Mouse (Mus musculus) E14TG2a.4 (cell line): ENCODE results near the gene Pcsk5.
A peak's percentile ranks its signal among the peaks of the same experiment; 100 is the strongest.

ENCODE experiments used
- H3K27me3 ChIP-seq: 2 replicates; pipeline ENCODE4 v1.6.1; 2014; ENCODE audit warnings: low read length, control low read depth; ENCODE audit not compliant: insufficient read depth
- H3K36me3 ChIP-seq: 2 replicates; pipeline ENCODE4 v1.6.1; 2014; ENCODE audit warnings: low read length, control low read depth; ENCODE audit not compliant: insufficient read depth
- H3K4me1 ChIP-seq: replicated peaks from 2 replicates; pipeline ENCODE4 v1.6.1; 2014; ENCODE audit warnings: low read depth, low read length, control low read depth
- H3K4me3 ChIP-seq: replicated peaks from 2 replicates; pipeline ENCODE4 v1.5.1; 2014; ENCODE audit warnings: mild to moderate bottlenecking, low read length
- H3K9me3 ChIP-seq: 2 replicates; pipeline ENCODE4 v1.6.1; 2014; ENCODE audit warnings: low read length, control low read depth
- CTCF ChIP-seq: conservative IDR thresholded peaks from 2 replicates; pipeline ENCODE4 v1.5.1; 2014; ENCODE audit warnings: low read length
- NANOG ChIP-seq: IDR thresholded peaks from 2 replicates; pipeline ENCODE4 v1.6.1; 2014; ENCODE audit warnings: borderline replicate concordance, low read length, mixed read lengths
- POU5F1 ChIP-seq: IDR thresholded peaks from 2 replicates; pipeline ENCODE4 v1.6.1; 2014; ENCODE audit warnings: low read length, borderline replicate concordance

The Pcsk5 gene

DNA sequence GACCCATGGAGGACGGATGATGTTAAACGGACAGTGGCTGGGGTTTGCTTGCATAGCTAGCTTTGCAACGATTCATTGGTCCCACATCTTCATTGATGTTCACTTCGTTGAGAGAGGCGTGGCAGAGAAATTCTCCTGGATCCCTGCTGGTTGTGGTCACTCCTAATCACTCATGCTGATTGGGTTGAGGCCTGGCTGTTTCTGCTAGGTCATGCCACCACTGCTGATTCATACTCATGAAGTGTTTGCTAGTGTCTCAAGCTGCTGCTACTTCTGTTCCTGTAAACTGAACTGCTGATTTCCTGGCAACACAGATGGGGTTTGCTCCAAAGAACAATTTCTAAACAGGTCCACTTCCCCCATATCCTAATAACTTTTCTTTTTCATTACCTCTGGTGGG lies 430.6 kb downstream of the Pcsk5 start:
- Histone ChIP-seq H3K4me1 (no peaks in the 10 kb centered on the region), H3K36me3 (no peaks in the 10 kb centered on the region), H3K9me3 (no peaks in the 10 kb centered on the region), H3K27me3 (no peaks in the 10 kb centered on the region), H3K4me3 (no peak overlapping the region)
- no peak for TF ChIP-seq CTCF
- no peak for TF ChIP-seq NANOG
- TF ChIP-seq POU5F1, result no peak

DNA sequence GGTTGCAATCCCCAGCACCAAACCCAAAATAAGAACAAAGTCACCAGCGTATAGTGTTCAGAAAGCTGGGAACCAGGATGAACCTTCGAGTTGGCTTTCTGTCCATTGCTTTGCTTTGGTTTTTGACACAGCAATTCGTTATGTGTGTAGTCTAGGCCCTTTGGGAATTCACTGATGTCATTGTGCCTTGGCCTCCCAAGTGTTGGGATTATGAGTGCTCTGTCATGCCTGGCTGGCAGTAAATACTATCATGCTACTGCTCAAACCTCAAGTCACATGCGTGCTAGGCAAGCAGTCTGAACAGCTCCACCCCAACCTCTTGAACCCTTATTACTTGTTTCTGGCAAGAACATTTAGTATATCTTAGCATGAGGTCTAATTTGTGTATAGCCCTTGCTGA lies 434.3 kb downstream of the Pcsk5 start:
- Histone ChIP-seq H3K36me3 (peaks cover 26% of the 10 kb centered on the region), H3K9me3 (no peaks in the 10 kb centered on the region), H3K4me3 (no peak overlapping the region), H3K27me3 (no peaks in the 10 kb centered on the region), H3K4me1 (no peaks in the 10 kb centered on the region)
- TF ChIP-seq CTCF, result no peak
- no peak for TF ChIP-seq POU5F1
- TF ChIP-seq NANOG, result no peak

DNA sequence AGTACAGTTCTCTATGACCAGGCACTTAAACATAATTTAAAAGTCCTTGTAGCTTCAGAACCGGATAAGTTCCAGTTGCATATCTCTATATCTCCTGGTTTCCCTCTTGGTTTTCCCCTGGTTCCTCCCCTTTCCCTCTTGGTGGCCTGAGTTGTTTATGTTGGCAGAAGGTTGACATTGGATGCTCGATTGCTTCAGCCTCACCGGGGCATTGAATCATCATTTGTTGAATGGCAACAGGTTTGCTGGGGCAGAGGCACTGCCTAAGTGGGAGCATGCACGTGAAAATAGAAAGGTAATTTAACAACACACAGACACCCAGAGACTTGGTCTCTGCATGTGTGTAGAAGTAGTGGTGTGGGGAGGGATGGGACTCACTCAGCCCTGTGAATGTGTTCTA lies 436.9 kb downstream of the Pcsk5 start:
- Histone ChIP-seq H3K36me3 (peaks cover 49% of the 10 kb centered on the region), H3K4me3 (no peak overlapping the region), H3K9me3 (no peaks in the 10 kb centered on the region), H3K4me1 (peaks cover 5% of the 10 kb centered on the region), H3K27me3 (no peaks in the 10 kb centered on the region)
- TF ChIP-seq CTCF, result no peak
- no peak for TF ChIP-seq NANOG
- no peak for TF ChIP-seq POU5F1

DNA sequence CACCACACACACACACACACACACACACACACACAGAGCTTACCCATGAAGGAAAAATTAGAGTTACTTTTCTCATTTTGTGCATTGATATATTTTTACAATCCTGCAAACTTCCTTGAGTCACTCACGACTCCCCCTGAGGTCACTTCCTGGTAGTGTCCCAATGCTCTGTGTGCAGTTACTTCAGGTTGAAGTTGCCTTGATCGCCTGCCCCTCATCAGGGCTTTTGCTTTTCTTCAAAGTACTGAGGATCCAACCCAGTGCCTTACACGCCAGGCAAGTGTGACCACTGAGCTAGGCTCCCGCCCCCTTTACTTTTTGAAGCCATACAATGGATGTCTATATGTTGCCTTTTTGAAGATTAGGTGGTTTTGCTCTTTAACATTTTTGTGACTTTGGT lies 437.5 kb downstream of the Pcsk5 start:
- Histone ChIP-seq H3K9me3 (no peaks in the 10 kb centered on the region), H3K36me3 (peaks cover 49% of the 10 kb centered on the region), H3K4me3 (no peak overlapping the region), H3K4me1 (peaks cover 11% of the 10 kb centered on the region), H3K27me3 (no peaks in the 10 kb centered on the region)
- TF ChIP-seq CTCF (no peak), POU5F1 (no peak), NANOG (no peak)

DNA sequence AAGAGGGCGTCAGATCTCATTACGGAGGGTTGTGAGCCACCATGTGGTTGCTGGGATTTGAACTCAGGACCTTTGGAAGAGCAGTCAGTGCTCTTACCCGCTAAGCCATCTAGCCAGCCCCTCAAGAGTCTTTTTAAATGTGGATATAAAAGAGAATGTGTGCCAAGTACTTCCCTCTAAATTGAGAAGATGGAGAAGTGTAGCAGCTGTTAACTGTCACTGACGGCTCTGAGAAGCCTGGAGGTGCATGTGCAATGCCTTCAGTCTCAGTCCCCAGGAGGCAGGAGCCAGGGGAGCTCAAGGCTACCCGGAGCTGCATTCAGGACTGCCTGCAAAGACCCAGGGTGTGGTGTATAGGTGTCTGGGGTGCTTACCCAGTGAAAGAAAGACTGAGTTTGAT lies 439.5 kb downstream of the Pcsk5 start:
- no peak overlapping the region for H3K4me3 ChIP-seq
- peaks cover 49% of the 10 kb centered on the region for H3K36me3 ChIP-seq
- peaks cover 24% of the 10 kb centered on the region for H3K4me1 ChIP-seq
- H3K27me3 ChIP-seq, result peaks cover 4% of the 10 kb centered on the region
- no peak for TF ChIP-seq POU5F1
- TF ChIP-seq CTCF, result no peak
- TF ChIP-seq NANOG, result no peak
- H3K9me3 ChIP-seq, result no peaks in the 10 kb centered on the region

DNA sequence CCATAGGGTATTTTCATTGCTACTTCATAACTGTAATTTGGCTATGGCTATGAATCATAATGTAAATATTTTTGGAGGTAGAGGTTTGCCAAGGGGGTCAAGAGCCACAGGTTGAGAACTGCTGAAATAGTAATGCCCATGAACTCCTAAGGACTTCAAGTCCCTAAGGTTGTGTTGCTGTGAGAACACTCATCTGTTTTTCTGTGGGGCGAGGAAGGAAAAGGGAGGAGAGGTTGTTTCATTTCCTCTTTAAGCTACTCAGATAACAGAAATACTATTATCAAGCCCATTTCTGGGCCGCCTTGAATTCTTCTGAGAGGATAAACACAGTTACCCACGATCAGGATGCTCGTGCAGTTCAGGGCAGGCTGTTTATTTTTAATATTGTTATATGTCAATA lies 440.6 kb downstream of the Pcsk5 start:
- Histone ChIP-seq H3K4me3 (no peak overlapping the region), H3K4me1 (peaks cover 27% of the 10 kb centered on the region), H3K36me3 (peaks cover 49% of the 10 kb centered on the region), H3K27me3 (peaks cover 8% of the 10 kb centered on the region), H3K9me3 (no peaks in the 10 kb centered on the region)
- TF ChIP-seq CTCF, result no peak
- no peak for TF ChIP-seq POU5F1
- TF ChIP-seq NANOG, result no peak

DNA sequence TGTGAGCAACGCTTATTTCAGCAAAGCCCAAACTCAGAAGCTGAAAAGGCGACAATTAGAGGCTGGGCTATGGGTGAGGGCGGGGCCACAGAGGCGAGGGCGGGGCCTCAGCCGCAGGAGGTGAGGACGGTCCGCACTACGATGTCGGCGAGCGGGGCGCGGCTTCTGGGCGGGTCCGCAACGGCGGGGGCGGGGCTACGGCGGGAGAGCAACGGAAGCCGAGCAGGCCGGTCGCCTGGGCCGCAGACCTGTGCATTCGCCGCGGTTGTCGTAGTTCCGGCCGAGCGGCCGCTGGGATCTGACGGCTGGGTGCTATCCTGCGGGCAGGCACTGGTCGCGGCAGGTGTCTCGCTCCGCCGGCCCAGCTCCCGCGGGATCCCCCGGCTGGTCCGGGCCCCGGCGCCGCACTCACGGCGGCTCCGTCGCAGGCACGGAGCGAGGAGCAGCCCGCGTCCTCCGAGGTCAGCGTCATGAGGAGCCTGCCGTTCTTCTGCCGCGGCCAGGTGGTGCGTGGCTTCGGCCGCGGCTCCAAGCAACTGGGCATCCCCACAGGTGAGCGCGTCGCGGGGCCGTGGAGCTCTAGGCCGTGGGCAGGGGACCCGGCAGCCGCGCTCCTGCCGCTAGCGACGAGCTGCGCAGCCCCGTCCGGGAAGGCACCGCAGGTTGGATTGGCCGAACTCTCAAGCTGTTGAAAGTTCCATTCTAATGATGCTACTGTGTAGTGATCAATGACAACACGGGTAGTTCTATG lies 443.4 kb downstream of the Pcsk5 start, which contains the start of gene Rfk:
Gene Rfk, plus strand, starts transcription at position 203 of the 751 bp plus-strand sequence.
- Histone ChIP-seq H3K9me3 (no peaks in the 10 kb centered on the region), H3K27me3 (peaks cover 8% of the 10 kb centered on the region), H3K4me1 (peaks cover 33% of the 10 kb centered on the region), H3K36me3 (peaks cover 31% of the 10 kb centered on the region), H3K4me3 (peak within 1 kb of the TSS; percentile 97)
- TF ChIP-seq CTCF (no peak), NANOG (no peak), POU5F1 (no peak)

DNA sequence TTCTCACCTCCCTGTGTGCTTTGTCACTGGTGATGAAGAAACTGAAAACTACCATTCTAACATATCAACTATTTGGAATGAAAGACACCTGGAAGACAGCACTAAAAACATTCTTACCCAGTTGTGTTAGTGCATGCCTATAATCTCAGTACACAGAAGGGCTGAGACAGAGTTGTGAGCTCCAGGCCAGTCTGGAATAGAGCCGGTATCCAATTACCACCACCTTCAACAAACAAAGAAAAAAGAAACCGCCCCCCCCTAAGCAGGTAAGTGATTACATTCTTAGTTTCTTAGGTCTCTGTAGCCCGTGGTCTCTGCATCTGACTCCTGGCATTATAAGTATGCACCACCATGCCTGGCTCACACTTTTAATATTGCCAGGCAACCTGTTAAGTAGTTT lies 444.6 kb downstream of the Pcsk5 start:
- TF ChIP-seq POU5F1 (no peak), CTCF (no peak), NANOG (no peak)
- H3K9me3 ChIP-seq, result no peaks in the 10 kb centered on the region
- H3K4me1 ChIP-seq, result peaks cover 34% of the 10 kb centered on the region
- no peak overlapping the region for H3K4me3 ChIP-seq
- peaks cover 8% of the 10 kb centered on the region for H3K27me3 ChIP-seq
- peaks cover 19% of the 10 kb centered on the region for H3K36me3 ChIP-seq

DNA sequence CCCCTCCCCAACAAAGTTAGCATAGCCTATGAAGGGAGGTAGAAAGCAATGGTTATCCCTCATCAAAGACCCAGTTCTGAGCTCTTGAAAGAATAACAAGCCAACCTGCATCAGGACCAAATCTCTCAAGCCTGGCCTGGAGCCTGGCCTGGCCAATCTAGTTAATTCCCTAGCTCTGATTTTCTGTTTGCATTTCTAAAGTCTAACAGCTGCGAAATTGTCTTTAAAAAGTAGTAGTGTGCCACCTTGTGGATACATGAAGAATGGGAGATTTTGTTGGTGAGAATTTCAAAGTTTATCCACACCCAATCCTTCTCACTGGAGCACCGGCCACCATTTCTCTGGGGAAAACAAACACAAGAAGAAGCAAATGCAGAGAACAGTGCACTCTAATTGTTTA lies 449.0 kb downstream of the Pcsk5 start:
- no peaks in the 10 kb centered on the region for H3K9me3 ChIP-seq
- no peaks in the 10 kb centered on the region for H3K36me3 ChIP-seq
- TF ChIP-seq NANOG, result no peak
- peak; percentile 55 for TF ChIP-seq CTCF
- peaks cover 15% of the 10 kb centered on the region for H3K4me1 ChIP-seq
- no peak overlapping the region for H3K4me3 ChIP-seq
- H3K27me3 ChIP-seq, result peaks cover 8% of the 10 kb centered on the region
